Mouse (Mus musculus): Measurements from ENCODE around the gene Adgrg1.
"Not testable (repeated sequence)": the region's sequence is repeated elsewhere in the genome, so short reads cannot be mapped to it uniquely, and the experiment has no call there.

Adgrg1 gene

GRCm38 (mm10) chr8:94996037-94996436, 21.5 kb downstream of the Adgrg1 start:
- DNase-seq (ENCODE audit: low read depth): no peak

GRCm38 (mm10) chr8:94996899-94997856, 22.6 kb downstream of the Adgrg1 start:
- no peak for DNase-seq (ENCODE audit: low read depth)

GRCm38 (mm10) chr8:94997857-94998243, 23.3 kb downstream of the Adgrg1 start:
- no peak for DNase-seq (ENCODE audit: low read depth)

- no peak for DNase-seq (ENCODE audit: low read depth)
Measured at GRCm38 (mm10) chr8:94998431-94998830, 23.9 kb downstream of the Adgrg1 start.

GRCm38 (mm10) chr8:94999004-94999403, 24.5 kb downstream of the Adgrg1 start:
- no peak for DNase-seq (ENCODE audit: low read depth)

- DNase-seq (ENCODE audit: low read depth): no peak
Measured at GRCm38 (mm10) chr8:94999956-95000355, 25.4 kb downstream of the Adgrg1 start.

- DNase-seq (ENCODE audit: low read depth): peak; percentile 87
Measured at GRCm38 (mm10) chr8:95000684-95001083, 26.1 kb downstream of the Adgrg1 start.

- no peak for DNase-seq (ENCODE audit: low read depth)
Measured at GRCm38 (mm10) chr8:95001165-95001564, 26.6 kb downstream of the Adgrg1 start.

GRCm38 (mm10) chr8:95001655-95002054, 27.1 kb downstream of the Adgrg1 start:
- peak; percentile 84 for DNase-seq (ENCODE audit: low read depth)

- no peak for DNase-seq (ENCODE audit: low read depth)
Measured at GRCm38 (mm10) chr8:95002089-95002655, 27.6 kb downstream of the Adgrg1 start.

GRCm38 (mm10) chr8:95012442-95012919, 37.9 kb downstream of the Adgrg1 start:
- no peak for DNase-seq (ENCODE audit: low read depth)

GRCm38 (mm10) chr8:95015866-95016265, 41.3 kb downstream of the Adgrg1 start:
- DNase-seq (ENCODE audit: low read depth): no peak

GRCm38 (mm10) chr8:95016684-95017083, 42.1 kb downstream of the Adgrg1 start:
- DNase-seq (ENCODE audit: low read depth): no peak

GRCm38 (mm10) chr8:95017451-95017850, 42.9 kb downstream of the Adgrg1 start, which contains the start of gene Adgrg3:
Gene Adgrg3 (plus strand): TSS chr8:95017692.
- DNase-seq (ENCODE audit: low read depth): no peak

- DNase-seq (ENCODE audit: low read depth): no peak
Measured at GRCm38 (mm10) chr8:95017969-95018635, 43.6 kb downstream of the Adgrg1 start.

GRCm38 (mm10) chr8:95020293-95020777, 45.8 kb downstream of the Adgrg1 start:
- DNase-seq (ENCODE audit: low read depth): peak; percentile 62

- no peak for DNase-seq (ENCODE audit: low read depth)
Measured at GRCm38 (mm10) chr8:95020821-95021220, 46.3 kb downstream of the Adgrg1 start.

- no peak for DNase-seq (ENCODE audit: low read depth)
Measured at GRCm38 (mm10) chr8:95023201-95023600, 48.6 kb downstream of the Adgrg1 start.

GRCm38 (mm10) chr8:95024387-95024786, 49.8 kb downstream of the Adgrg1 start:
- no peak for DNase-seq (ENCODE audit: low read depth)

- no peak for DNase-seq (ENCODE audit: low read depth)
Measured at GRCm38 (mm10) chr8:95025421-95025820, 50.9 kb downstream of the Adgrg1 start.

- DNase-seq (ENCODE audit: low read depth): not testable (repeated sequence)
Measured at GRCm38 (mm10) chr8:95028391-95028790, 53.8 kb downstream of the Adgrg1 start.
